Mouse (Mus musculus) C2C12 (cell line): Measurements from ENCODE around the gene Cdc42ep4.

Experiments
- CTCF ChIP-seq: IDR thresholded peaks from one replicate; pipeline ENCODE4 v1.5.1; 2011; ENCODE audit not compliant: control insufficient read depth, insufficient read depth, insufficient read length
- MYOG ChIP-seq: IDR thresholded peaks from one replicate; pipeline ENCODE4 v1.6.1; 2011; ENCODE audit not compliant: control insufficient read depth, insufficient read length; ENCODE audit errors: extremely low read depth
- USF1 ChIP-seq: IDR thresholded peaks from one replicate; pipeline ENCODE4 v1.6.1; 2011; ENCODE audit warnings: low read depth, mild to moderate bottlenecking, control low read depth, moderate library complexity

- TF ChIP-seq MYOG (no peak), CTCF (no peak), USF1 (no peak)
Measured at GRCm38 (mm10) chr11:113762136-113762797, 10.6 kb upstream of the Cdc42ep4 start.
